Mouse (Mus musculus) gastrocnemius, postnatal 25 days (tissue): Measurements from ENCODE around the gene Fam124a. TPM values are rescaled to one million over a fixed set of nuclear protein-coding genes. Genes with fewer than 3 reads are reported as not detected.

Experiments used
- total RNA-seq, 2 experiments: library from RNA; stranded (reverse); gene quantifications; 1 replicate in 1 of 2; 2 replicates in 1 of 2; pipeline ENCODE4 v1.2.3; 2021

Fam124a gene
- total RNA-seq, 2 experiments from 2014 or later = 2.0 to 3.6 TPM

Other genes starting within 250 kb of the Fam124a start
- not detected for gene Gucy1b2, start 99.4 kb upstream of the Fam124a start, total RNA-seq
- not detected for gene Gm4131, start 11.2 kb downstream of the Fam124a start, total RNA-seq
- not detected for gene Serpine3, start 107.9 kb downstream of the Fam124a start, total RNA-seq
- 10 to 100 TPM; 10.8 to 11.9 TPM for gene Ints6, start 205.4 kb downstream of the Fam124a start, total RNA-seq